In genomic region chr4:152360855-152361254, GRCm38 (mm10) we compare ENCODE assay signal across 8 mouse cellular contexts. TPM values are rescaled to one million over a fixed set of nuclear protein-coding genes. Genes with fewer than 3 reads are reported as not detected.
DNase-seq lines count a peak whose midpoint lies in the region; ATAC-seq and TF ChIP-seq lines count a peak whose summit lies in the region.

No protein-coding gene starts in this region.

- no peak for TF ChIP-seq CTCF in liver, postnatal 0 days (IDR thresholded peaks at IDR 0.05; ENCODE audit: low read depth)

- H3K27ac ChIP-seq in hindbrain, embryonic 11.5 days (ENCODE audit: low read depth, low read length) = no peak overlapping the region
- H3K27ac ChIP-seq in liver, postnatal 0 days (ENCODE audit: low read depth) = no peak overlapping the region

- no peak for TF ChIP-seq EP300 in liver, postnatal 0 days (IDR thresholded peaks at IDR 0.05; ENCODE audit: low read depth)

- peaks cover 5% of the 10 kb centered on the region; the same call in 1 of the 2 replicates for H3K4me1 ChIP-seq in hindbrain, embryonic 11.5 days (replicated peaks; ENCODE audit: control insufficient read depth, insufficient read depth, low read length)
- H3K4me1 ChIP-seq in liver, postnatal 0 days (ENCODE audit: insufficient read depth) = peaks cover 2% of the 10 kb centered on the region; the same call in 1 of the 2 replicates

- DNase-seq in CD4-positive, CD25-positive, alpha-beta regulatory T cell, adult 2 months (ENCODE audit: low read depth, low spot score) = peak; percentile 37
- peak; percentile 94 for DNase-seq in R1 (ENCODE audit: low read depth, low spot score)
- DNase-seq in hindbrain, embryonic 11.5 days (ENCODE audit: low spot score) = peak; percentile 77
- DNase-seq in liver, postnatal 0 days = peak; percentile 71
- DNase-seq in splenic B cell, adult 2 months (ENCODE audit: low read depth, low spot score) = peak; percentile 45
- DNase-seq in layer of hippocampus, adult 9-10 months (ENCODE audit: low spot score) = no peak
- no peak for DNase-seq in layer of hippocampus, postnatal 10 days (ENCODE audit: low spot score in 2 of 2)

- whole genome bisulfite sequencing in hindbrain, embryonic 11.5 days = under 1% methylated on average over 24 of the region's 24 CpGs
- 3% methylated on average over 23 of the region's 24 CpGs for WGBS in liver, postnatal 0 days (ENCODE audit: insufficient replicate concordance)

- 0 out of 2 replicates have a peak overlapping the region, but pooled peaks have one; percentile 7 for H3K4me3 ChIP-seq in hindbrain, embryonic 11.5 days (ENCODE audit: low read depth, low read length)
- no peak overlapping the region for H3K4me3 ChIP-seq in liver, postnatal 0 days (ENCODE audit: low read depth, low read length)

- H3K4me2 ChIP-seq in hindbrain, embryonic 11.5 days (replicated peaks; ENCODE audit: low read depth, low read length) = peak overlapping the region; percentile 27
- H3K4me2 ChIP-seq in liver, postnatal 0 days (ENCODE audit: low read depth, low read length) = peak overlapping the region; percentile 32; the same call in 1 of the 2 replicates

- no peak for ATAC-seq in CD4-positive, CD25-positive, alpha-beta regulatory T cell, adult 4 months
- ATAC-seq in hindbrain, embryonic 11.5 days (ENCODE audit: low FRiP score) = peak; percentile 77
- ATAC-seq in liver, postnatal 0 days = peak; percentile 35; the same call in 1 of the 2 replicates

- no peaks in the 10 kb centered on the region for H3K9me3 ChIP-seq in hindbrain, embryonic 11.5 days (ENCODE audit: control insufficient read depth, low read length)
- H3K9me3 ChIP-seq in liver, postnatal 0 days (ENCODE audit: low read length) = no peaks in the 10 kb centered on the region

- H3K9ac ChIP-seq in hindbrain, embryonic 11.5 days (ENCODE audit: low read depth, low read length) = no peak overlapping the region
- H3K9ac ChIP-seq in liver, postnatal 0 days (replicated peaks) = no peak overlapping the region

- no peaks in the 10 kb centered on the region for H3K36me3 ChIP-seq in hindbrain, embryonic 11.5 days (ENCODE audit: control insufficient read depth, insufficient read depth, low read length)
- H3K36me3 ChIP-seq in liver, postnatal 0 days (replicated peaks; ENCODE audit: insufficient read depth, low read length) = no peaks in the 10 kb centered on the region
- no peaks in the 10 kb centered on the region for H3K36me3 ChIP-seq in splenic B cell, adult 2 months (ENCODE audit: control insufficient read depth, insufficient read depth, low read length, poor library complexity, severe bottlenecking)

- H3K27me3 ChIP-seq in hindbrain, embryonic 11.5 days (ENCODE audit: control insufficient read depth, insufficient read depth, low read length) = peaks cover 8% of the 10 kb centered on the region; the same call in 1 of the 2 replicates
- 0 out of 2 replicates have a peak, but pooled peaks cover 4% of the 10 kb centered on the region for H3K27me3 ChIP-seq in liver, postnatal 0 days (ENCODE audit: insufficient read depth, low read length)
- H3K27me3 ChIP-seq in splenic B cell, adult 2 months (ENCODE audit: control insufficient read depth, insufficient read depth, low read length, poor library complexity, severe bottlenecking) = no peaks in the 10 kb centered on the region

RNA-seq across cellular contexts. Expression of gene Chd5, which starts 22.4 kb away (rescaled TPM):
- under 1 TPM in 1 of 2 experiments, not detected in 1; 0.40 TPM for polyA plus RNA-seq in CD4-positive, CD25-positive, alpha-beta regulatory T cell, adult 4 months (2017; shearing (Covaris generic))
- 0.14 and 0.28 TPM in 2 replicates for polyA plus RNA-seq in hindbrain, embryonic 11.5 days (2014; fragmentation: Nextera tagmentation; extraction: Ambion mirVana)
- 0.38 TPM in 1 of 2 replicates, not detected in the other for polyA plus RNA-seq in liver, postnatal 0 days (2015; fragmentation: Nextera tagmentation; extraction: Ambion mirVana)
- 100 to 1,000 TPM; 189 to 192 TPM for total RNA-seq in layer of hippocampus, postnatal 10 days (2021)

RNA-seq across cellular contexts. Expression of gene Rpl22, which starts 35.3 kb away (rescaled TPM):
- 1,000 to 10,000 TPM in 1 of 2 experiments, 100 to 1,000 TPM in 1; 772 to 1,018 TPM for polyA plus RNA-seq in CD4-positive, CD25-positive, alpha-beta regulatory T cell, adult 4 months (2017; shearing (Covaris generic))
- polyA plus RNA-seq in hindbrain, embryonic 11.5 days (2014; fragmentation: Nextera tagmentation; extraction: Ambion mirVana) = 304 and 330 TPM in 2 replicates
- polyA plus RNA-seq in liver, postnatal 0 days (2015; fragmentation: Nextera tagmentation; extraction: Ambion mirVana) = 207 and 213 TPM in 2 replicates
- 100 to 1,000 TPM; 283 to 319 TPM for total RNA-seq in layer of hippocampus, postnatal 10 days (2021)

RNA-seq across cellular contexts. Expression of gene Rnf207, which starts 42.1 kb away (rescaled TPM):
- not detected for polyA plus RNA-seq in CD4-positive, CD25-positive, alpha-beta regulatory T cell, adult 4 months (2017; shearing (Covaris generic))
- polyA plus RNA-seq in hindbrain, embryonic 11.5 days (2014; fragmentation: Nextera tagmentation; extraction: Ambion mirVana) = 1.5 and 1.6 TPM in 2 replicates
- 0.13 TPM in 1 of 2 replicates, not detected in the other for polyA plus RNA-seq in liver, postnatal 0 days (2015; fragmentation: Nextera tagmentation; extraction: Ambion mirVana)
- total RNA-seq in layer of hippocampus, postnatal 10 days (2021) = 1 to 10 TPM; 3.1 to 4.0 TPM

Comparison
In these comparisons a context has a peak if more than half of its experiments do, and no peak if none do; other contexts are left out.
1. DNase-seq: peak in CD4-positive, CD25-positive, alpha-beta regulatory T cell, adult 2 months (single experiment), R1 (single experiment), hindbrain, embryonic 11.5 days (single experiment), liver, postnatal 0 days (single experiment) and splenic B cell, adult 2 months (single experiment); none in layer of hippocampus, adult 9-10 months (single experiment) and layer of hippocampus, postnatal 10 days (0 of 2).